Mouse (Mus musculus): ENCODE measurements around the gene Midn.

- TF ChIP-seq KAT2A (conservative IDR thresholded peaks at IDR 0.05; ENCODE audit: low read depth, low read length) (no peak), GATA1 (IDR thresholded peaks at IDR 0.05; ENCODE audit: low read depth, low read length) (no peak)
Observed at GRCm38 (mm10) chr10:80177441-80178279, 29.6 kb downstream of the Midn start.

All from MEL (cell line).